Mouse (Mus musculus) thymus, postnatal 25 days (tissue): ENCODE results near the gene Cdc5l.
"Not testable (repeated sequence)": the region's sequence is repeated elsewhere in the genome, so short reads cannot be mapped to it uniquely, and the experiment has no call there.

Source experiments
- DNase-seq: peaks from one replicate; pipeline ENCODE4 v3.0.0; 2022

Cdc5l gene

GRCm38 (mm10) chr17:45433419-45434261, at the start of gene Cdc5l:
Gene Cdc5l (minus strand): TSS chr17:45433737.
- DNase-seq = peak; percentile 93

- peak; percentile 74 for DNase-seq
Measured at GRCm38 (mm10) chr17:45480429-45480828, 46.9 kb upstream of the Cdc5l start.

DNA sequence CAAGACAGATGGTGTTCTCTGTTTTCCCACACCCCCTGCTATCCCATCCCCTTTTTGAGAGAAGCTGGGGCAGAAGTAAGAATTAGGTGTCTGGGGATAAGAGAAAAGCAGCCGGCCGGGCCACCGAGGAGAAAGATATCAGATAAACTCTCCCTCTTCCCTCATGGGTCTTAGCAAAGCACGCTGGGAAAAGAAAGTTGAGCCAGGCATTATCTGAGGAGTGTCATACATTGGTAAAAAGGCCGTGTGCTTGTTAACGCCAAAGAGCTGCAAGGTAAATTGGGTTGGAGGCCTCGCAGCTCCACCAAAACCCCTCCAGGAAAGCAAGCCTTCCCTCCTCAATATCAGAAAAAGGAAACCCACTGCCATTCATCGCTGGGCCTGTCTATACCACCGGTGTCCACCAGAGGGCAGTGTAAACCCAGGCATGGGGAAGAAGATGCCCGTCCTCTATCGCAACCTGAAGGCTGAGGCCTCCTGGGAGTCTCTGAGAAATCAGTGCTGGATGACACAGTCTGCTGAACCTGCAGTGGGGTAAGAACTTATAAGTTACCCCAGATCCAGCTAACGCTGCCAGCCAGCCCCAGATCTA, 44.8 kb upstream of the Cdc5l start:
- peak; percentile 92 for DNase-seq

DNA sequence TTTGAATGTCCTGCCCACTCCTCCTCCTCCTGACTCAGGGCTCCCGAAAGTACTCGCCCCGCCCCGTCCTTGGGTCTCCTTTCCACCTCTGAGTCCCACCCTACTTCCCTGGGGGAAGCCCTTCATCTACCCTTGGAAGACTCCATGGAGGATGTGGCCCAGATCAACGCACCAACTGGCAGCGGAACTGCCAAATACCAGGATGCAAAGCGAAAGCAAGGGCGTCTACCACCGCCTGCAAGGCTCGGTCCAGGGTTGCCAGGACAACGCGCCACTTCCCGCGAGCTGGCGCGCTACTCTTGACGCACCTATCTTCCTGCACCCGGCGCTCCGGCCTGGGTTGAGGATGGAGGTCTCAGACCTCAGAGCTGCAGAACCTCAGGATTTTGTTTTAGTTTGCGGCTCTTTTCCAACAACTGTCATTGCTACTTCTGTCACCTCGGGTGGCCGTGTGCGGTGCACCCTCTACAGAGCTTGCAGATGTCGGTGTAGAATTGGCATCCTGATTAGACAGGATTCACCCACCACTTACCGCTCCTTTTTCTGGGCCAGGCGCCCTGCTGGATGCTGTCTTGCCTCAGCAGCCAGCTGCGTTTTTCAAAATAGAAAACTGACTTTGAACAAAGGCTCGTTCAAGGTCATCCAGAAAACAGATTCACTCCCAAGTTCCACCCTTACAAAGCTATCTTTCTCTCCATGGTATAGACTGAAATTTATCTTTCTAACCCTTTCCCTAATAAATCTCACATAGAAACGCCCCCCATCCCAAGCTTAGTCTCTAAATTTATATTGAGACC, 41.3 kb upstream of the Cdc5l start, which contains the start of gene Spats1:
Spats1 (minus strand) TSS at position 747 of the 797 bp plus-strand sequence.
- peak; percentile 73 for DNase-seq

DNA sequence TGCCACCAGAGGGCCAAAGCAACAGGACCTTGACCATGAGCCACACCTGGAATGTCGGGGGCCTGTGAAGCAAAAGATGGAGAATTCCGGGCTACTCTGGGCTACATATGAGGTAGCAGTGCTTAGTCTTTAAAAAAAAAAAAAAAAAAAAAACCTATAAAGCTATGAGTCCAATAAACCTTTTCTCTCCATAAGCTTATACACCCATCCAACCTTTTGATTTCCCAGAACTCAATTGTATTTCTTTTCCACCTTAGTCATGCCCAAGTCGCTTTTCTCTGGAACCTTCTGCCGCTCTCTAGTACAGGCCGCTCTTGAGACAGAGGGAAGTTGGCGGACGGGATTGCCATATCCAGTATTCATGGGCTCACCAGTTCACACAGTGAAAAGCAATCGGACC, 40.6 kb upstream of the Cdc5l start:
- DNase-seq = no peak

DNA sequence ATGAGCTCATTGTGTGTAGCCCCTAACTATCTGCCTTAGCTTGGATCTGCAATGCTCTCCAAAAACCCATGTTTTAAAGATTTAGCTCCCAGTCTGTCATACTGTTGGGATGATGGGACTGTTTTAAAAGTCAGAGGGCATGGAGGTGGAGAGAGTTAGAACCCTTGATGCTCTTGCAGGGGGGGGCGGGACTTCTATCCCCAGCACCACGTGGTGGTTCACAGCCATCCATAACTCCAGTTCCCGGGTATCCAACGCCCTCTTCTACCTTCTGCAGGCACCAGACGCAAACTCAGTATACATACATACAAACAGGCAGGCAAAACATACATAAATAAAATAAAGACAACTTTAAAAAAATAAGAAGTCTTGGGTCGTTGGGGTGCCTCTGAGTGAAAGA, 40.1 kb upstream of the Cdc5l start:
- no peak for DNase-seq

- DNase-seq = no peak
Measured at GRCm38 (mm10) chr17:45470726-45471125, 37.2 kb upstream of the Cdc5l start.

DNA sequence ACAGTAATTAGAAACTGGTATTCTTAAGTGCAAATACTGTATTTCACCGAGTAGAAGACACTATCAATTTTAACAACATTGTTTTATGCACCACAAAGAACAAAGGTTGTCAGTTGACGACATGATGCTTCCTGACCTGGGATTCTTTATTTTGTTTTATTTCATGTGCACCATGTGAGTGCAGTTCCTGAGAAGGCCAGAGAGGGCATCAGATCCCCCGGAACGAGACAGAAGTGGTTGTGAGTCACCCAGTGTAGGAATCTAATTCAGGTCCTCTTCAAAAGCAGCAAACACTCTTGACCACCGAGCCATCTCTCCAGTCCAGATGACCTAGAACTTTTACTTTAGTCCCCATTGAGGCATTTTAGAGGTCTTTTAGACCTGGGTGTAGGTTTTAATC, 34.8 kb upstream of the Cdc5l start:
- DNase-seq = no peak

DNA sequence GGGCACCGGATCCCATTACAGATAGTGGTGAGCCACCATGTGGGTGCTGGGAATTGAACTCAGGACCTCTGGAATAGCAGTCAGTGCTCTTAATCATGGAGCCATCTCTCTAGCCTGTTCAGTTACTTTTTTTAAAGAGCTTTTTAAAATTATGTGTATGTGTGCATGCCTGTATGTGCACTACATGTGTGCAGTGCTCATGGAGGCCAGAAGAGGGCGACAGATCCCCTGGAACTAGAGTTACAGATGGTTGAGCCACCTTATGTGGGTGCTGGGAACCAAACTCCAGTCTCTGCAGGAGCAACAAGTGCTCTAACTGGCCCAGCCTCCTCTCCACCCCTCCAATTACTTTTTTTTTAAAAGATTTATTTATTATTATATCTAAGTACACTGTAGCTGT, 33.2 kb upstream of the Cdc5l start:
- DNase-seq = no peak

GRCm38 (mm10) chr17:45464255-45464654, 30.7 kb upstream of the Cdc5l start:
- no peak for DNase-seq

- DNase-seq = no peak
Measured at GRCm38 (mm10) chr17:45462506-45462905, 29.0 kb upstream of the Cdc5l start.

- no peak for DNase-seq
Measured at GRCm38 (mm10) chr17:45459062-45459461, 25.5 kb upstream of the Cdc5l start.

DNA sequence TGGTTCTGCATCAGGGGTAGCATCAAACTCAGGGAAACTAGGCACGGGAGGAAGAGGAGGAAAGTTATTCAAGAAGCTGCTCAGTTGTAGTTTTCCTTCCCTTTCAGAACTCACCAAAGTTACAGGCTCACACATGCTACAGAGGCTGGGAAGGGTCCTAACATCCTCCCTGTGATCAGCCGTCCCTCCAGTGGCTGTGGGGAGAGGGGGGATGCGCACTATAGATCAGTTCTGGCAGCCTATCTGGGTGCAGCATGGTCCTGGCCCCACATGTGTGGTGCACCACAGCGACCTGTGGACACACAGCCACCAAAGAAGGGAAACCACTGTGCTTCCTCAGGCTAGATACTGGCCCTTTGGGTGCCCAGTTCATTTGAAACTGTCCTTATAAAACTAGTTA, 25.0 kb upstream of the Cdc5l start:
- no peak for DNase-seq

GRCm38 (mm10) chr17:45457487-45457886, 23.9 kb upstream of the Cdc5l start:
- DNase-seq = peak; percentile 12

- DNase-seq = no peak
Measured at GRCm38 (mm10) chr17:45456260-45457152, 23.0 kb upstream of the Cdc5l start.

- DNase-seq = not testable (repeated sequence)
Measured at GRCm38 (mm10) chr17:45455783-45456182, 22.2 kb upstream of the Cdc5l start.

- DNase-seq = no peak
Measured at GRCm38 (mm10) chr17:45454794-45455193, 21.3 kb upstream of the Cdc5l start.

GRCm38 (mm10) chr17:45452271-45452670, 18.7 kb upstream of the Cdc5l start:
- DNase-seq = no peak

DNA sequence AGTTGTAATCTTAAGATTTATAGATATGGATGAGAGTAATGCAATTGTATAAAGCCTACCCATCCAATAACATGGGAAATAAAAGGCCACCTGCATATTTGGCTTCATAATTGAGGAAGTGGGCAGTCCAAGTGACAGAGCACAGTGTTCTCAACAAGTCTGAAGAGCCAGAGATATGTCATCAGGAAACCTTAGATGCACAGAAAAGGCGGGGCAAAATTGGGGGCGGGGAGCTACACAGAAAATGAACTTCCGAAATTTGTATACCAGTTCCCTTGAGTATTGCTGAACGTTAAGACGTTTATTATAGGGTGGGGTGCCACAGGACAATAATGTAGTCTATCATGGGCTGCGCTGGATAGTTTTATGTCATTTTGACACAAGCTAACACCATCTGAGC, 16.6 kb upstream of the Cdc5l start:
- DNase-seq = no peak

- no peak for DNase-seq
Measured at GRCm38 (mm10) chr17:45449586-45449985, 16.0 kb upstream of the Cdc5l start.

GRCm38 (mm10) chr17:45447063-45447462, 13.5 kb upstream of the Cdc5l start:
- no peak for DNase-seq

GRCm38 (mm10) chr17:45445923-45446322, 12.4 kb upstream of the Cdc5l start:
- DNase-seq = no peak

- no peak for DNase-seq
Measured at GRCm38 (mm10) chr17:45434262-45434590, 689 bp upstream of the Cdc5l start.
